Mouse (Mus musculus) liver, embryonic 15.5 days (tissue): ENCODE measurements around the gene Tec. TPM values are rescaled to one million over a fixed set of nuclear protein-coding genes. Genes with fewer than 3 reads are reported as not detected.
A peak's percentile ranks its signal among the peaks of the same experiment; 100 is the strongest.

Experiments used
- ATAC-seq: fragments of 200-750 bp; cut with Nextera tagmentation; 2 replicates; pipeline ENCODE4 v1.8.0; 2017; ENCODE audit warnings: moderate number of reproducible peaks, mild to moderate bottlenecking, moderate library complexity; ENCODE audit not compliant: insufficient read depth
- H3K27ac ChIP-seq: fragments of 300-500 bp; sonication (generic); replicated peaks from 2 replicates; pipeline ENCODE4 v1.5.1; 2015; ENCODE audit warnings: mild to moderate bottlenecking, inconsistent platforms
- H3K27me3 ChIP-seq: fragments of 300-500 bp; sonication (generic); 2 replicates; pipeline ENCODE4 v1.6.1; 2015; ENCODE audit warnings: mild to moderate bottlenecking, inconsistent platforms
- H3K36me3 ChIP-seq: fragments of 300-500 bp; sonication (generic); replicated peaks from 2 replicates; pipeline ENCODE4 v1.6.1; 2015; ENCODE audit warnings: moderate library complexity, mild to moderate bottlenecking, inconsistent platforms
- H3K4me1 ChIP-seq: fragments of 300-500 bp; sonication (generic); replicated peaks from 2 replicates; pipeline ENCODE4 v1.6.1; 2015; ENCODE audit warnings: inconsistent platforms
- H3K4me2 ChIP-seq: fragments of 300-500 bp; sonication (generic); 2 replicates; pipeline ENCODE4 v1.6.1; 2015; ENCODE audit warnings: moderate library complexity, mild to moderate bottlenecking, inconsistent platforms
- H3K4me3 ChIP-seq: fragments of 300-500 bp; sonication (generic); replicated peaks from 2 replicates; pipeline ENCODE4 v1.5.1; 2015; ENCODE audit warnings: mild to moderate bottlenecking, inconsistent platforms
- H3K9ac ChIP-seq: fragments of 300-500 bp; sonication (generic); 2 replicates; pipeline ENCODE4 v1.6.1; 2015; ENCODE audit warnings: moderate library complexity, mild to moderate bottlenecking, inconsistent platforms
- H3K9me3 ChIP-seq: fragments of 300-500 bp; sonication (generic); replicated peaks from 2 replicates; pipeline ENCODE4 v1.6.1; 2016; ENCODE audit warnings: inconsistent platforms
- WGBS: fragments of 180-500 bp; shearing (Covaris S2); methylation state at CpG from one replicate; pipeline ENCODE4 v1.1.7; 2015; ENCODE audit warnings: mixed read lengths; ENCODE audit not compliant: insufficient replicate concordance; 5-methylcytosine and 5-hydroxymethylcytosine counted together
- polyA plus RNA-seq: library from polyadenylated mRNA; unstranded; fragments of >200 nt; fragmentation: Nextera tagmentation; extraction: Ambion mirVana; gene quantifications from 2 replicates; pipeline ENCODE4 v1.2.1, GENCODE M21; 2015

Gene Tec
- polyA plus RNA-seq, 1 experiment from 2014 or later = 3.5 TPM

DNA sequence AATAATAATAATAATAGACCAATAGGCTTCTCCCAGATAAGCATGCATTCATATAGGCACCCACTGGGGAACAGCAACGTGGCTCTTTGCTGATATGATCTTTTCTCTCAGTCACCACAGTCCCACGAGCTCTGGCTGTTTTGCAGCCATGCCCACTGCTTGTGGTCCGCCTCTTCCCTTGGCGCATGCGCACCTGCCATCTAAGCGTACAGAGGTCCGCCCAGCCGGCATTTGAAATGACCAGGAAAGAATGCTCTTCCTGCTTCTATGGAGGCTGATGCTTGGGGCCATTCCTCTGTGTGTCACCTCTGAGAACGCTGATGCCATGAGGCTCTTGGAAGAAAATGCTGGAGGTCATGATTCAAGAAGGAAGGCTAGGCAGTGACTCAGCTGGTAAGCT is 5.1 kb downstream of the Tec start:
- H3K27me3 ChIP-seq = peaks cover 38% of the 10 kb centered on the region
- H3K9ac ChIP-seq = no peak overlapping the region
- no peaks in the 10 kb centered on the region for H3K9me3 ChIP-seq
- peaks cover 28% of the 10 kb centered on the region for H3K4me1 ChIP-seq
- no peak for ATAC-seq
- no peak overlapping the region for H3K4me3 ChIP-seq
- H3K27ac ChIP-seq = no peak overlapping the region
- WGBS = 61% methylated on average over 9 of the region's 9 CpGs
- no peaks in the 10 kb centered on the region for H3K36me3 ChIP-seq
- H3K4me2 ChIP-seq = no peak overlapping the region

DNA sequence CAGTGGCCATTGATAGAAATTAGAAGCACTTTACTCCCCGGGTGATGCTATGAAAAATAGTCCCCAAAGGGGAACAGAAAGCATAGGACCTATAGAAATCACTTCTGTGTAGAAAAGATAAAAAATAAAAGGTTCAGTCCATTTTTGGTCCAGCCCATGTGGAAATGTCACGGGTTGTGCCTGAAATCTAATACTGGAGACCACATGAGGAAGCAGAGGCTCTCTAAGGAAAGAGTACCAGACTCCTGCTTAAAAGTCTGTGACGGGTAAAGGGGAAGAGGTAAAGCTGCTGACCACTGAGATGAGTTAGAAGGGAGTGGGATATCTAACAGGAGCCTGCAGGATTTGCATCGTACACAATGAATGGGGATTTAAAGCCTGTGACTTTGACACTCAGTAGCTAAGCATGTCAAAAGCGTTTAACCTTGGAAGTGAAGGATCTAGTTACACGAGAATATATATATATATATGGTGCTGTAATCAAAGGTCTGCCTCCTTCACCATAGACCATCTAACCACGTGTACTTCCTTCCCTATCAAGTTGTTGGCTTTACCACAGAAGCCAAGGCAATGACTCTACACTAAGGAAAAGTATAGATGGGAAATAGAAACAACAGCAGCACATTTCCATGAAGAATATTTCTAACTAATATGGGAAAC is 6.4 kb downstream of the Tec start:
- no peak overlapping the region for H3K4me3 ChIP-seq
- H3K9ac ChIP-seq = no peak overlapping the region
- H3K27ac ChIP-seq = no peak overlapping the region
- no peaks in the 10 kb centered on the region for H3K9me3 ChIP-seq
- H3K36me3 ChIP-seq = no peaks in the 10 kb centered on the region
- H3K27me3 ChIP-seq = peaks cover 25% of the 10 kb centered on the region
- no peak for ATAC-seq
- H3K4me1 ChIP-seq = peaks cover 16% of the 10 kb centered on the region
- H3K4me2 ChIP-seq = no peak overlapping the region
- 23% methylated on average over 7 of the region's 7 CpGs for WGBS

DNA sequence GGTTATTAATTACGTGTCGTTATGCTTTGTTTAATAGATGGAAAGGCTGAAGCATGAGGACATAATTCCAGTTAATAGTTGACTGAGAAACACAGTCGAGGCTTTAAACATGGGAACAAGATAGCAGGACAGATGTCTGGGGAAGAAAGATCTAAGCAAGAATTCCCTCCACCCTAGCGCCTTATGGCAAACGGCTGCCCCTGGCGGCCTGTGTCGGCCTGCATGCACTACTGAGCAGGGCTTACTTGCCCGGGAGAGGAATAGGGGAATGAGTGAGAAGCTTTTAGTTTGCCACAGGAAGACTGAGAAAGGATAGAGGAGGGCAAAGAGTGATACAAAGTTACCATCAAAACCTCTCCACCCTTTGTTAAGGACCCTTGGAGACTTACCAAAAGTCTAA is 7.4 kb downstream of the Tec start:
- WGBS = 64% methylated on average over 8 of the region's 8 CpGs

DNA sequence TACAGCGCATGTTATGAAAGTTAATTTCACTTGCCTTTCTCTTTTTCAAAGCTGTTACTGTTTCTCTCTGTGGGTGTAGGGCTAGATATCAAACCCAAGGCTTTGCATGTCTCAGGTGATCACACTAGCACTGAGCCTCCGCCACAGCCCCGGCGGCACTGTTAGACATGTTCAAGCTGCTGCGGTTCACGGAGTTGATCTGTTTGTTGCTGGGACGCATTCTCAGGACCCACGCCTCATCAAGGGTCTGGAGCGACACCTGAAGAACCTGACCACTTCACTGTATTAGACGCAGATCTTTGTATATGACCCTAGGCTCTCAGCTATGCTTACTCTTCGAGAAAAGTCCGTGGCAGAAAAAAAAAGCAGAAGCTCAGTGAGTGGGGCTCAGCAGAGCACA is 10.0 kb downstream of the Tec start:
- H3K9me3 ChIP-seq = no peaks in the 10 kb centered on the region
- H3K4me2 ChIP-seq = no peak overlapping the region
- H3K4me3 ChIP-seq = no peak overlapping the region
- no peak overlapping the region for H3K9ac ChIP-seq
- H3K27me3 ChIP-seq = no peaks in the 10 kb centered on the region
- peaks cover 3% of the 10 kb centered on the region; the same call in 1 of the 2 replicates for H3K4me1 ChIP-seq
- H3K27ac ChIP-seq = no peak overlapping the region; the same call in 1 of the 2 replicates
- no peaks in the 10 kb centered on the region for H3K36me3 ChIP-seq
- 67% methylated on average over 12 of the region's 12 CpGs for WGBS
- no peak for ATAC-seq

More for the DNA sequence above, 7.4 kb downstream of the Tec start:
- Histone ChIP-seq H3K36me3 (no peaks in the 10 kb centered on the region), H3K4me1 (peaks cover 7% of the 10 kb centered on the region; the same call in 1 of the 2 replicates), H3K9me3 (no peaks in the 10 kb centered on the region), H3K27me3 (peaks cover 15% of the 10 kb centered on the region), H3K4me2 (no peak overlapping the region), H3K4me3 (no peak overlapping the region), H3K27ac (no peak overlapping the region), H3K9ac (no peak overlapping the region)
- no peak for ATAC-seq

DNA sequence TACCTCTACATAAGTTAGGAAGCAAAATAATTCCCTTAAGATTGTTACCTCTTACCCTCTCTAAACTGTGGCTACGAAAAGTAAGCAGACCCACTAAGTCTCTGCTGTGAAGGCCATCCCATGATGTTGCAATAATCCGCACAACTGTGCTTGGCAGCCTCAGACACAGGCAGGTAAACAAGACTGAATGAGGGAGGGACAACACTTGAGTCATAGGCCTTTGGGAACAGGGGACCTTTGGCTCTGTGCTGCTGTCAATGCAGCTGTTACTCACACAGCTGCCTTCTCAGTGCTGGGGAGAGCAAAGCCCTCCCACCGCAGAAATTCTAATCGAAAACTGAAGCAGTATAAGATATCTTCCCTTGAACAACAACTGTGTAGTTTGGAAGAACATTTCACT is 10.5 kb downstream of the Tec start:
- Histone ChIP-seq H3K4me2 (no peak overlapping the region), H3K27me3 (no peaks in the 10 kb centered on the region), H3K4me3 (no peak overlapping the region), H3K4me1 (peaks cover 3% of the 10 kb centered on the region; the same call in 1 of the 2 replicates), H3K9ac (no peak overlapping the region), H3K9me3 (no peaks in the 10 kb centered on the region), H3K36me3 (no peaks in the 10 kb centered on the region), H3K27ac (no peak overlapping the region)
- 52% methylated on average over 4 of the region's 4 CpGs for WGBS
- ATAC-seq = peak; percentile 70

DNA sequence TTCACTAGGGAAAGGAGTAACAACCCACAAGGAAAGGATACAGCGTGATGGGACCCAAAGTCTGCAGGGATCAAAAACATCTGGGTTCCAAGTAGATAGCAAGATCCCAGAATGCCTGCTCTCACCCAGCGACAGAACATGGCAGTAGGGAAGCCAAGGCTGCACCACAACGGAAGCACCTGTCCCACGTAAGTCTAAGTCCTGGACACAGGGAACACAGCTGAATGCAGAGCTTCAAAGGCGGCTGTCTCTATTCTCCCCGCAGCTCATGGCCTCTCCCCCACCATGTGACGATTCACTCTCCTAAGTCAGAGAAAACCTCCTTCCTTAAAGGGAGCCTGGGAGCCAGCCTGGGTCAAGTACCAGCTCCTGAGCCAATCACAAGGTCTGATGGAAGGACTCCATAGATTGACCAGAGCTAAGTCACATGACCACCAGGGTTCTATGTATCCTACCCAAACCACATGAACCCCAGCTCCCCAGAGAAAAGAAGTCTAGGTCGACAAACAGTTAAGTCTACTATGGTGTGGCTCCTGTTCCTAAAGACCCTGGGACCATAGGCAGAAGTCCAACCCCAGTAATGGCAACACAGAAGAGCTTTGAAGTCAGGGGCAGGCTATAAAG is 11.9 kb downstream of the Tec start:
- ATAC-seq = no peak
- H3K4me3 ChIP-seq = no peak overlapping the region
- no peak overlapping the region for H3K27ac ChIP-seq
- no peaks in the 10 kb centered on the region for H3K36me3 ChIP-seq
- H3K9me3 ChIP-seq = no peaks in the 10 kb centered on the region
- H3K9ac ChIP-seq = no peak overlapping the region
- no peak overlapping the region for H3K4me2 ChIP-seq
- peaks cover 15% of the 10 kb centered on the region for H3K4me1 ChIP-seq
- 65% methylated on average over 8 of the region's 8 CpGs for WGBS
- H3K27me3 ChIP-seq = no peaks in the 10 kb centered on the region

DNA sequence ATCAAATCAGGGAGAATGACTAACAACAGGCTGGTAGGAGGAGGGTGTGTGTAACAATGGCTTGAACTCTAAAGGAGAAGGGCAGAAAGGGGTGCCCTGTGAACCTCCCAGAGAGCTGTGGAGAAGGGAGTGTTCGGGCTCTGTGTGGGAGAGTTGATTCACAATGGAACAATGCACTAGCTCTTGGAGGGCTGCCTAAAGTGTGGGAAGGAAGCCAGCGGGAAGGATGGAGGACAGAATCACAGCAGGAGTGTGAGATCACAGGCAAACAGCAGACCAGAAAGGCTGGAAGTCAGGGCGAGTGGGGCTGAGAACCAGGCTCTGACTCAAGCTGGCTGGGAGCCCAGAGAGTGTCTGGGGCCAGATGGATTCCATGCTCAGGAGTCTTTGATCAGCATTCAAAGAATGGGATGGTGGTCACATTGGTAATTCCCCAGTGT is 12.6 kb downstream of the Tec start:
- no peak for ATAC-seq
- no peak overlapping the region for H3K4me3 ChIP-seq
- H3K36me3 ChIP-seq = no peaks in the 10 kb centered on the region
- H3K4me1 ChIP-seq = peaks cover 22% of the 10 kb centered on the region
- no peaks in the 10 kb centered on the region for H3K9me3 ChIP-seq
- no peaks in the 10 kb centered on the region for H3K27me3 ChIP-seq
- H3K4me2 ChIP-seq = no peak overlapping the region
- WGBS = 49% methylated on average over 3 of the region's 3 CpGs
- H3K27ac ChIP-seq = no peak overlapping the region
- H3K9ac ChIP-seq = no peak overlapping the region

DNA sequence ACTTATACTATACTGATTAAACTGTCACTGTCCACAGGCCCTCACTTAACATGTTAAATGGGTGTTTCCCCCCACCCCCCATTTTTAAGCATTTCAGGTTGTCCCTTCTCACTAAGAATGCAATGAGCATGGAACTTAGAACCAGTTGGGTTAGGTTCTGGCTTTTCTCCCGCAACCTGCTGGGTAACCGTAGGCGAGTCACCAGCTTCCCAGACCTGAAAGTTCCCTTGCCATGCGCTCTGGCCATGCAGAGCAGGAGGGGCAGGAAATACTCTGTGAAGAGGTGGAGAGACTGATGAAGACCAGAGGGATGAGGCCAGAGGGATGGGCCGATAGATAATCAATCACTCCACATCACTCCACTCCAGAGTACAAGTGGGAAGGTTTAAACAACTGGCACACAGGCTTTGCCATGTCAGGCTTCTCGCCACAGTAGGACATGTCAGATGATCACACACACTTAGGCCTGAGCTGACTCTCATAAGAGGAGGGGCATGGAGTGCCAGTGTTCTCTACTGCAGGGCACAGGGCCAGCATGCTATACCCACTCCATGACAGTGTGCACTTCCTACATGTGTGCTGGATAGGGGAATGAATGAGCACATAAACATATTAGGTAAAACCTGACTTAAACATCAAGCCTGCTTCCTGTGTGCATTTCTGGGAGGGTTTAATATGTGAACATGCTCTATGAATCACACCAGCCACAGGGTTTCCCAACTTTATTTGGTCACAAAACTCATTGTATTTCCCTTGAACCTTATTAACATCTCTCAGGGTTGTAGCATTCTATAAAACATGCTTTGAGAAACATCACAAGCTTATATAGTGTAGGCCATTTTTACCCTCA is 13.9 kb downstream of the Tec start:
- Histone ChIP-seq H3K4me2 (no peak overlapping the region), H3K4me3 (no peak overlapping the region), H3K27ac (no peak overlapping the region), H3K4me1 (peaks cover 25% of the 10 kb centered on the region), H3K9ac (no peak overlapping the region), H3K36me3 (no peaks in the 10 kb centered on the region), H3K27me3 (no peaks in the 10 kb centered on the region), H3K9me3 (no peaks in the 10 kb centered on the region)
- ATAC-seq = no peak
- 66% methylated on average over 6 of the region's 6 CpGs for WGBS

DNA sequence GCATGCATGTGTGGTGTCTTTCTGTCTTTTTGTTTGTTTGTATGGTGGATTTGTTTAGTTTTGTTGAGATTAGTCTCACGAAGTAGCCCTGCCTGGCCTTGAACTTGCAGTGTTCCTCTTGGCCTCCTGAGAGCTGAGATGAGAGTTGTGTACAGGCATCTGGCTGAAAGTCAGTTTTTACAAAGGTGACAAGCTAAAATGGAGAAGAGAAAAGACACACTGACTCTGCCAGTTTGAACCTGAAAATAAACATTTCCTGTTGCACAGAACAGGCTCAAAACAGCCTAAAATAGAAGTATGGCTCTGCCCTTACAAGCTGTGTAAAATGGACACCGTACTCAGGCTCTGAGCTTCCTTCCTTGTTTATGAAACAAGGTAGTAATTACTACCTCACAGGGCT is 14.9 kb downstream of the Tec start:
- Histone ChIP-seq H3K4me2 (no peak overlapping the region), H3K4me3 (no peak overlapping the region), H3K9ac (no peak overlapping the region), H3K36me3 (no peaks in the 10 kb centered on the region), H3K4me1 (peaks cover 30% of the 10 kb centered on the region), H3K27ac (no peak overlapping the region), H3K9me3 (no peaks in the 10 kb centered on the region), H3K27me3 (no peaks in the 10 kb centered on the region)
- ATAC-seq = no peak
- 40% methylated on average over 2 of the region's 2 CpGs for WGBS

DNA sequence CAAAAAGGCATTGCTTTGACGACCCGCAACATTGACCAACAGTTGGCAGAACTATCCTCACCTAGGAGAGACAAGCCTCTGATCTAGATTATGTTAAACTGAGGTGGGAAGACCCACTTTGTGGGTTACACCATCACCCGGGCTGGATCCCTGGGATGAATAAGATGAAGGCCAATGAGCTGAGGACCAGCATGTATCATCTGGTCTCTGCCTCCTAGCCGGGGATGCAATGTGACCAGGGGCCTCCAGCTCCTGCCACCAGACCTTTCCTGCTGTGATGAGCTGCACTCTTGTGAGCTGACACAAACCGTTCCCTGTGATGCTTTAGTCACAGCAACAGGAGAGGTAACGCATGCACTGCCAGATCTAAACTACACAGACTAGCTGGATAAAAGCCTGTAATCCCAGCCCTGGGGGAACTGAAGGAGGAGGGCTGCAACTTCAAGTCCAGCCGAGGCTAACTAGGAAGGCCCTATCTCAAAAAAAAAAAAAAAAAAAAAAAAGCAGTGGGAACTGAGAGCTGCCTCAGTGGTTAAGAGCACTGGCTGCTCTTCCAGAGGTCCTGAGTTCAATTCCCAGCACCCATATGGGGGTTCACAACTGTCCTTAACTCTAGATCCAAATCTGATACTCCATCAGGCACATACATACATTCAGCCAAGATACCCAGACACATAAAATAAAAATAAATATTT is 15.8 kb downstream of the Tec start:
- H3K4me1 ChIP-seq = peaks cover 31% of the 10 kb centered on the region
- no peak overlapping the region for H3K9ac ChIP-seq
- H3K9me3 ChIP-seq = no peaks in the 10 kb centered on the region
- no peak for ATAC-seq
- no peak overlapping the region for H3K4me3 ChIP-seq
- 28% methylated on average over 7 of the region's 7 CpGs for WGBS
- H3K27me3 ChIP-seq = no peaks in the 10 kb centered on the region
- H3K27ac ChIP-seq = no peak overlapping the region
- no peaks in the 10 kb centered on the region for H3K36me3 ChIP-seq
- no peak overlapping the region for H3K4me2 ChIP-seq

DNA sequence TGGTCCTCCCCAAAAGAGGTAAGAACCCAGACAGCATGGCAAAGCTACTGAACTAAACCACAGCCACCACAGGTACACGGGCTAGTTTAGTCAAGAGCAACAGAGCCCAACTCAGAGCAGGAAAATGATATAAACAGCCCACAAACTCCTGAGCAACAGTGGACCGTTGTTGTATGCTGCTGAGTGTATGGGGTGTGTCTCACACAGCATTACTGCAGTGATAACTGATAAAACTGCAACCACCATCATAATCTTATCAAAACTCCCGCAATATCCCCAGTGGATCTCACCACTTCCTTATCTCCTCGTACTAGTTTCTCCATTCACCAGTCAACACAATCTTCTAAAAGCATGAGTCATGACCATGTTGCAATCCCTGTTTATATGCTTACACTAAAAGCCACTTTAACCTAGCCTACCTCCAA is 16.6 kb downstream of the Tec start:
- no peaks in the 10 kb centered on the region for H3K9me3 ChIP-seq
- ATAC-seq = peak; percentile 63
- H3K4me3 ChIP-seq = no peak overlapping the region
- H3K4me1 ChIP-seq = peaks cover 31% of the 10 kb centered on the region
- no peaks in the 10 kb centered on the region for H3K27me3 ChIP-seq
- H3K4me2 ChIP-seq = peak overlapping the region; percentile 11; the same call in 1 of the 2 replicates
- H3K9ac ChIP-seq = no peak overlapping the region
- 14% methylated on average over 4 of the region's 4 CpGs for WGBS
- no peak overlapping the region for H3K27ac ChIP-seq
- H3K36me3 ChIP-seq = no peaks in the 10 kb centered on the region
